Mouse (Mus musculus): Measurements from ENCODE around the gene Topbp1.

The Topbp1 gene

GRCm38 (mm10) chr9:103304927-103305326 is at the start of gene Topbp1, which contains the start of gene 1300017J02Rik:
Gene Topbp1 (plus strand): TSS chr9:103305215.
Gene 1300017J02Rik (minus strand): TSS chr9:103305082.
- in situ Hi-C loops (cut with MseI, MboI) = loop anchor here (5.0 to 10.0 kb wide), 3 partner anchors 78 to 210 kb away; partner anchors contain the start of gene Rab6b (in 1 of the 2)

GRCm38 (mm10) chr9:103265778-103266177 is 39.2 kb upstream of the Topbp1 start:
- in situ Hi-C loops (cut with MseI, MboI) = no loop called here

GRCm38 (mm10) chr9:103271104-103271503 is 33.9 kb upstream of the Topbp1 start:
- in situ Hi-C loops (cut with MseI, MboI) = no loop called here

- in situ Hi-C loops (cut with MseI, MboI) = no loop called here
These were observed 30.2 kb upstream of the Topbp1 start for GRCm38 (mm10) chr9:103274819-103275218.

GRCm38 (mm10) chr9:103275676-103276075 is 29.3 kb upstream of the Topbp1 start:
- in situ Hi-C loops (cut with MseI, MboI) = no loop called here

- in situ Hi-C loops (cut with MseI, MboI) = no loop called here
These were observed 28.1 kb upstream of the Topbp1 start for GRCm38 (mm10) chr9:103276876-103277275.

GRCm38 (mm10) chr9:103286396-103286795 is 18.6 kb upstream of the Topbp1 start:
- in situ Hi-C loops (cut with MseI, MboI) = loop anchor here in 1 of 2 experiments (10.0 kb wide), 1 partner anchor 62 kb away; no protein-coding TSS in a partner anchor

- in situ Hi-C loops (cut with MseI, MboI) = loop anchor here in 1 of 2 experiments (10.0 kb wide), 1 partner anchor 62 kb away; no protein-coding TSS in a partner anchor
These were observed 18.1 kb upstream of the Topbp1 start for GRCm38 (mm10) chr9:103286901-103287422.

- in situ Hi-C loops (cut with MseI, MboI) = loop anchor here in 1 of 2 experiments (10.0 kb wide), 1 partner anchor 63 kb away; no protein-coding TSS in a partner anchor
These were observed 17.1 kb upstream of the Topbp1 start for GRCm38 (mm10) chr9:103287840-103288488.

- in situ Hi-C loops (cut with MseI, MboI) = loop anchor here in 1 of 2 experiments (10.0 kb wide), 1 partner anchor 64 kb away; no protein-coding TSS in a partner anchor
These were observed 16.4 kb upstream of the Topbp1 start for GRCm38 (mm10) chr9:103288489-103289180.

GRCm38 (mm10) chr9:103294507-103294906 is 10.5 kb upstream of the Topbp1 start:
- in situ Hi-C loops (cut with MseI, MboI) = loop anchor here in 1 of 2 experiments (5.0 kb wide), 1 partner anchor 67 kb away; no protein-coding TSS in a partner anchor

- in situ Hi-C loops (cut with MseI, MboI) = loop anchor here (5.0 to 10.0 kb wide), 3 partner anchors 74 to 206 kb away; partner anchors contain the start of gene Rab6b (in 1 of the 2)
These were observed 3.9 kb upstream of the Topbp1 start for GRCm38 (mm10) chr9:103301086-103301485.

GRCm38 (mm10) chr9:103302239-103302638 is 2.8 kb upstream of the Topbp1 start:
- in situ Hi-C loops (cut with MseI, MboI) = loop anchor here (5.0 to 10.0 kb wide), 3 partner anchors 75 to 207 kb away; partner anchors contain the start of gene Rab6b (in 1 of the 2)

GRCm38 (mm10) chr9:103302666-103303065 is 2.3 kb upstream of the Topbp1 start:
- in situ Hi-C loops (cut with MseI, MboI) = loop anchor here (5.0 to 10.0 kb wide), 3 partner anchors 75 to 208 kb away; partner anchors contain the start of gene Rab6b (in 1 of the 2)

GRCm38 (mm10) chr9:103305332-103306041 is 472 bp downstream of the Topbp1 start:
- in situ Hi-C loops (cut with MseI, MboI) = loop anchor here (10.0 kb wide), 2 partner anchors 191 to 211 kb away; partner anchors contain the start of gene Rab6b (in 1 of the 2)

- in situ Hi-C loops (cut with MseI, MboI) = loop anchor here (10.0 kb wide), 2 partner anchors 195 to 215 kb away; partner anchors contain the start of gene Rab6b (in 1 of the 2)
These were observed 4.8 kb downstream of the Topbp1 start for GRCm38 (mm10) chr9:103309832-103310231.

GRCm38 (mm10) chr9:103324678-103325077 is 19.7 kb downstream of the Topbp1 start:
- in situ Hi-C loops (cut with MseI, MboI) = no loop called here

- in situ Hi-C loops (cut with MseI, MboI) = no loop called here
These were observed 21.4 kb downstream of the Topbp1 start for GRCm38 (mm10) chr9:103326449-103326848.

GRCm38 (mm10) chr9:103332663-103333062 is 27.6 kb downstream of the Topbp1 start:
- in situ Hi-C loops (cut with MseI, MboI) = no loop called here

- in situ Hi-C loops (cut with MseI, MboI) = no loop called here
These were observed 31.9 kb downstream of the Topbp1 start for GRCm38 (mm10) chr9:103336912-103337311.

GRCm38 (mm10) chr9:103347045-103347444 is 42.0 kb downstream of the Topbp1 start:
- in situ Hi-C loops (cut with MseI, MboI) = no loop called here

Data from mouse trophoblast stem cell (cell line).